Mouse (Mus musculus) spleen, adult 12 weeks (tissue): Measurements from ENCODE around the gene Eif3k.
"Not testable (repeated sequence)": the region's sequence is repeated elsewhere in the genome, so short reads cannot be mapped to it uniquely, and the experiment has no call there.

Source experiments
- DNase-seq: peaks from one replicate; pipeline ENCODE4 v3.0.0; 2022; ENCODE audit warnings: low spot score

Gene Eif3k

DNA sequence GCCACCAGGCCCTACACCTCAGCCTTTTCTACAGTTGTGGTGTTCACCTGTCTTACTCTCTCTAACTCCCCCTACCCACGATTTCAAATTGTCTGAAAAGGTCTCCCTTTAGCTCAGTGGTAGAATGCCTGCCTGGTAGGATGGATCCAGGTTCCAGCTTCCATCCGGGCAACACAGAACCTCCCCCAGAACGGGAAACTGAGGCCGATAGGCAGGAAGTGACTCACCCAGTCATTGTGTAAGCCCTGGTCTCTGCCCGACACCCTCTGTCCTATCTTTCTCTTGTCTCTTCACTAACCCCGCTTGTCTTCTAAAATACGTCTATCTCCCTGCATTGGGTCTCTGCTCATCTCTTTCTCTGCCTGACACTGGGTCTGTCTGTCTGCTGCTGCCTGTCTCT is 3.5 kb upstream of the Eif3k start:
- no peak for DNase-seq

DNA sequence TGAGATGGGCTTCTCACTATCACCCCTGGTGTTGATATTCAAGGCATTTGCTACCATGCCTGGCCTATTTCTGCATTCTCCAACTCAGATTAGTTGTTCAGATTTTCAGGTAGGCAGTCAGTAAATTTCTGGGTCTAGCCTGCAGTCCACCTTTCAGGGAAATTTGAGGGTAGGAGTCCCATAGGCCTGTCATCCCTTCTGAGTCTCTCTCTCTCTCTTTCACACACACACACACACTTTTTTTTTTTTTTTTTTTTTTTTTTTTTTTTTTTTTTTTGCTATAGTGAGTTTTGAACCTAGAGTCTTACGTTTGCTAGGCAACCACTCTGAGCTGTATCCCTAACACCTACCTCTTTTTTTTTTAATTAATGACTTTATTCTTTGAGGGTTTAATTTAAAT is 2.8 kb upstream of the Eif3k start:
- no peak for DNase-seq

DNA sequence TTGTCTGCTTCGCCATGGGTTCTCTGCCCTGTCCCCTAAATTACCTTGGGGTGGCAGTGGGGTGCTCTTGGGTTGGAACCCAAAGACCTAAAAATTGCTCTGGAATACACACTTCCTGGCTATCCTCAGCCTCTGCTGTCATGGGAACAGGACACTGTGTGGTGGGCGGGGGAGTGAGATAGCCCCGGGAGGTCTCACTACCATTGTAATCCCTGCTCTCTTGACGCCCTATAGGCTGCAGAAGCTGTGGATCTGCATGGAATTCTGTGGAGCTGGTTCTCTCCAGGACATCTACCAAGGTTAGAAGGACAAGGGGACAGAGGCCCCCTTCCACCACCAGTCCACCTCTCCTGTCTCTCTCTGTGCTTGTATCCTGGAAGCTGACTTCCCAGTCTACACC is 2.2 kb upstream of the Eif3k start:
- DNase-seq = no peak

DNA sequence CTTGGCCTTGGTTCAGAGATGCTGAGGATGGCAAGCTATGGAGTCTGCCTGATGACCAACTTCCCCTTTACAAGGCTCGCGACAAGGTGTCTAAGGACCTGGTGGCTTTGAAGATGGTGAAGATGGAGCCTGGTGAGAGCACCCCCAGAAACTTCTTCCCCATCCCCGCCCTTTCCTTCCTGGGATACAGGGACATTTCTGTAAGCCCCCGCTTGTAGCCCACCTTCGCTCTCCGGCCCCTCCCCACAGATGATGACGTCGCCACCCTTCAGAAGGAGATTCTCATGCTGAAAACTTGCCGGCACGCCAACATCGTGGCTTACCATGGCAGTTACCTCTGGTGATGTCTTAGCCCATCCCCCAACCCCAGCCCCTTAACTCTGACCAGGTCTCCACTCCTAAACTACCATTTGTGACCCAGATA is 1.5 kb upstream of the Eif3k start:
- no peak for DNase-seq

DNA sequence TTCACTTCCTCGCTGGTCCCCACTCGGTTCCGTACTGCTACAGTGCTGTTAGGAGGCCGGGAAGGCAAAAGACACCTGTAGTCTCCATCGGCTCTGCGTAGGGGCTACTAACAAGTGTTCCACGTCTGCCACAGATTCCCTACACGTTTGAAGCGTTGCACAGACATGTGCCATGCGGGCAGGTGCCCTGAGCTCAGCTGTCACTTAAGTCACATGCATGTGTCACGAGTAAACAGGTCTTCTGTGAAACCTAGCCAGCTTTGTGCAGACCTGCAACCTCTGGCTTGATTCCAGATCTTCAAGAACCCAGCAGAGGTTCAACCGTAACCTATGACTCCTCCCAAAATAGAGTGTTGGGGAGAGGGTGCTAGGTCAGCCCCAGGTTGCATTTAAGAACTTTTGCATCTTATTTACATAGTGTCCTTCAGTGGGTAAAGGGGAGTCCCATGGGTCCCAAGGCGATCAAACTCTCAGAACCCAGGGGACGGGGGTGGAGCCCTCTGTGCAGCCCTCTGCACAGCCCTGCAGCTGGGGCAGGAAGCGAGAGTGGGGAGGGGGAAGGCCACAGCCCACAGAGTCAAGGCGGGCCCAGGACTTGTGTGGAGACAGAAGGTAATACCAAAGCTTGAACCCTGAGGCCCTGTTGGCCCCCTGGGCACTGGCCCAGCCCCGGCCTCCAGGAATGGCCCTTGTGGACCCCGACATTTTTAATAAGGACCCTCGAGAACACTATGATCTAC is 780 bp upstream of the Eif3k start:
- peak; percentile 74 for DNase-seq

DNA sequence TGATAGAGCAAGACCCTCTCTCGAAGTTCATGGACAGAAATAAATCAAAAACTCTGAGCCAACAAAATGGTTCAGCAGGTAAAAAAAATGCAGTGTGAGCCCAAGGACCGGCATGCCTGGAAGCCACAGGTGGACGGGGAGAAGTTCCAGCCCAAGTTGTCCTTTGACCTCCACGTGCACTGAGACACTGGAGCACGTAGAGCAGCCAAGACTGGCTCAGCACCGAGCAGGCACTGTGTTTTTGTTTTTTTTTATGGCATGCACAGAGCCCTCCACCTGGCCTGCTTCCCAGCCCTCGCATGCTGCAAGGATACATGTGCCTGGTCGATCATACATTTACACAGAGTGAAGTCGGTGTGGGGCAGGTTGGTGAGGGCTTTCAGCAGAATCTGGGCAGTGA is 4.1 kb downstream of the Eif3k start:
- DNase-seq = no peak

DNA sequence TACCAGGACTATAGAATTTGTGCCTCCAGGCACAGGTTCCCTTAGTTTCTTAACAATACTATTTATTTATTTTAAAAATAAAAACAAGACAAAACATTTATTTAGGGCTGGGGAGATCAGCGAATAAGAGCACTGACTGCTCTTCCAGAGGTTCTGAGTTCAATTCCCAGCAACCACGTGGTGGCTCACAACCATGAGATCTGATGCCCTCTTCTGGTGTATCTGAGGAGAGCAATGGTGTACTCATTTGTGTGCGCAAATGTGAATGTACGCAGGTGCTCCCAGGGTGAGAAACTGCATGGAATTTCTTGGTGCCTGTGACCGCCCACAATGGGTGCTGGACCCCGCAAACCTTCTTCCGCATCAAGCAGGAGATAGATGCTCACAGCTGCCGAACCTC is 8.6 kb downstream of the Eif3k start:
- DNase-seq = no peak

DNA sequence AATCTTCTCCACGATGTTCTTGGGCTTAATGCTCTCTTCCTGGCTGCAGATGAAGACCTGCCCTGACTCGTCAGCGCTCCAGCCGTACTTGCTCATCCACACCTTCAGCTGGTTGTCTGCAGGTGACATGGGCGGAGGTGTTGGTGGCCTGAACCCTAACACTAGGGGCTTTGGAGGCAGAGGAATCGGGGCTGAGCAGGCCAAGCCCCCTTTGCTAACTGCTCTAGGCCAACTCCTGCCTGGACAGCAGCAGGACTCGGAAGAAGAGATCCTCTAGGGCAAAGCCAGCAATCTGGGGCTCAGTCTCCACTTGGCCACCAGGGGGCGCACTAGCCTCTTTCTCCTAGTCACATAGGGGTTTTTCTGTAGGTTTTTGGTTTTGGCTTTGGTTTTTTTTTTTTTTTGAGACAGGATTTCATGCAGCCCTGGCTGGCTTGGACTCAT is 9.1 kb downstream of the Eif3k start:
- peak; percentile 72 for DNase-seq

DNA sequence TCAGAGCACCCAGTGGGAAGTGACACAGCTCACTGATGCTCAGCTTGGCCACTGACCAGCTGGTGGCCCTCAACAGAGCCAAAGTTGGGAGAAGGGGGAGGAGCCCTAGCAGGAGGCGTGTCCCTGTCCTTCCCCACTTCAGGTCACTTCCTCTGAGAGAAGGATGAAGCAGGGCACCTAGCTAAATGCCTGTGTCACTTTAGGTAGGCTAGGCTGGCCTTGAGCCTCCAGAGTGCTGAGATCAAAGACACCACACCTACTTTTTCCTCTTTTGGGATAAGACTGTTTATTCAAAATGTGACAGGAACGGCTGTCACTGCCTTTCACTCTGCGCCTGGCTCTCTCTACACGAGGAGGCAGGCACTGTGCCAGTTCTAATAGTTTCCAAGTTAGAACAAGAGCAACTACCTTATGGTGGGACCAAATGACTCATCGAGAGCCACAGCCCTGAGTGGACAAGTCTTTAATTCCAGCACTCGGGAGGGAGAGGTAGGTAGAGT is 9.8 kb downstream of the Eif3k start:
- no peak for DNase-seq

DNA sequence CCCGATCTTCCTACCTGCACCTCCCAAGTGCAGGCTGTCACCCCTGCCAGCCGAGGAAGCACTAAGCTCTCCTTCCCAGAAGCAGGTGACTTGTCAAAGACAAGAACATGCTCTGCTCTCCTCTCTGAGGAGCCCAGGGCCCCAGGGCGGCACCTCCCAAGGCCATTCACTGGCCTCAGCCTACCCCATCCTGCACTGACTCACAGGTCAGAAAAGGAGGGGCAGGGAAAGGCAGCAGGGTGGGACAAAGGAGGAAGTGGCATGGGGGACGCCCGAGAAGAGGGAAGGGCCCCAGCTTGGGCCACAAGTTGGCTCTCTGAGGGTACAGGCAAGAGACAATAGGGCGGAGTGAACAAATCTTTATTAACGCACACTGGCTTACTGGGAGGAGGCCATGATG is 10.6 kb downstream of the Eif3k start:
- DNase-seq = no peak

DNA sequence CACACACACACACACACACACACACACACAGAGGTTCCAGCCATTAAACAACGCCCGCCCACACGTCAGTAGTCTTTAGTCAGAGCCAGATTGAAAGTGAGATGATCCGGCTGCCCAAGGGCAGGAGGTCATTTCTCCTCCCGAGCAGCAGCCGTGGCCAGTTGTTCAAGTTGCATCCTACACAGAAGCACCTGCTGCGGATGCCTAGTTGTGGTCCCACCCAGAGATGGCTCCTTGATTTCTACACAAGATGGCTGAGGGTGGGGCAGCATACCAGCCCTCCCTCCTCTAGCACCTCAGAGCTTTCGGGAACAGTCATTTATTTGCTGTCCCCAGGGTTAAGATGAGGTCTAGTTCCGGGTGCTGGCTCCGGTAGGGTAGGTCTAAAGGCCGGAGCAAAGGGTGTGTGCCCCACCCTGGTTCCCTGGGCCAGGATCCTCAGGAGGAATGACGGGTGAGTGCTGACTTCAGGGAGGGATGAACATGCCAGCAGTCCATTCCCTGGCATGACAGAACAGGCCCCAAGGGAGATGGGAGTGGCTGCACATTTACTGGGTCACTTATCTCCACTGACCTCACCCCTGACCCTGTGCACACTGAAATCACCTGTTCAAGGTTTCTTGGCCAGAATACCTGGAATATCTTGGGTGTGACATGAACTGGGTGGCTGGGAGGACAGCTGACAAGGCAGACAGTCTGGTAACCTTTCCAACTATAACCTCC is 11.8 kb downstream of the Eif3k start:
- no peak for DNase-seq

DNA sequence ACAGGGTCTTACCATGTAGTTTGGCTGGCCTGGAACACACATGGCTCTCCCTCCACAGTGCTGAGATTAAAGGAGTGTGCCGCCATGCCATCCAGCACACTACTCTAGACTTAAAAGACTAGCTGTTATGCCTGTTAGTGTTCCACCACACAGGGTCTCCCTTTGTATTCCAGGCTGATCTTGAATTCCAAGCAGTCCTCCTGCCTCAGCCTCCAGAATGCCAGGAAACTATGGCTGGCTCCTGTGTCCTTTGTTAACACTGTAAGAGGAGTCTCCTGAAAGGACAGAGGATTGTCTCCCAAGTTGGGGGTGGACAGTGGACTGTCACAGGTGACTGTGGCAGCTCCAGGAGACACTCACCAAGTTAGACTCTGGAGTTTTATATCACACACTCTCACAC is 12.4 kb downstream of the Eif3k start:
- no peak for DNase-seq

DNA sequence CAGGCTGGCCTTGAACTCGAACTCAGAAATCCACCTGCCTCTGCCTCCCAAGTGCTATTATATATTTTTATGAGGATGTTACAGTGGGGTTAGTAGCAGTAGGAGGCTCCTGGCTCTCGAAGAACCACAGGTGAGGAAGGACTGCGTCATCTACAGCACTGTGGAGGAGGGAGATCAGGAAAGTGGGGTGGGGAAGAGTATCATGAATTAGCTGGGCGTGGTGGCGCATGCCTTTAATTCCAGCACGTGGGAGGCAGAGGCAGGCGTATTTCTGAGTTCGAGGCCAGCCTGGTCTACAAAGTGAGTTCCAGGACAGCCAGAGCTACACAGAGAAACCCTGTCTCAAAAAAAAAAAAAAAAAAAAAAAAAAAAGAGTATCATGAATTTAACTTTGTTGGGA is 13.5 kb downstream of the Eif3k start:
- DNase-seq = not testable (repeated sequence)

DNA sequence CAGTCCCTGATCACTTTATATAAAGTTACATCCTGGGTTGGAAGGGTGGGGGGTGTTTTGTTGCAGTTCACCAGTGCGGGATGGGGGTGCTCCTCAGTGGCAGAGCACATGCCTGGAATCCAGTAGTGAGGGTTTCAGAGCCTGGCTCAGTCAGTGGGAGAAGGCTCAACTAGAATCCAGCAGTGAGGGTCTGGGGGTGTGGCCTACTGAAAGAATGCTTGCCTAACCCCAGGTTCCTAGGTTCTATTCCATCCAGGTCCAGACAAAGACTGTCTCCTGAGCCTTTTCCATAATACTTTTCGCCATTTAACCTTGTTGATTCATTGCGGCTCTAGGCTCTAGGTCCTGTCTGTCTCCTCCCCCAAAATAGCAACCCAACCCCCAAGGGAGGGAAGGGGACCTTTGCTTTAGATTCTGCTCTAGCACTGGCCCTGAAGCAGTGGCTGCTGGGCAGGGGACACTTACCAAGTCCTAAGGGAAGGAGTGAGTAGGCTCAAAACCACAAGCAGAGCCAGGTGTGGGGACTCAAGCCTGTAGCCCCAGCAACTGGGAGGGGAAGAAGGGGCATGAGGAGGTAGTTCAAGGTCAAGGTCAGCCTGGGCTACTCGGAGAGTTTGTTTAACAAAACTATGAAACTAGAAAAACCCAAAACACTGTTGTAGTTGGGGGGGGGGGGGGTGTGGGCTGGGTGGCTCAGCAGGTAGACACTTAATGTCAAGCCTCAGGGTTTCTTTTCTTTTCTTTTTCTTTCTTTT is 14.7 kb downstream of the Eif3k start:
- no peak for DNase-seq

DNA sequence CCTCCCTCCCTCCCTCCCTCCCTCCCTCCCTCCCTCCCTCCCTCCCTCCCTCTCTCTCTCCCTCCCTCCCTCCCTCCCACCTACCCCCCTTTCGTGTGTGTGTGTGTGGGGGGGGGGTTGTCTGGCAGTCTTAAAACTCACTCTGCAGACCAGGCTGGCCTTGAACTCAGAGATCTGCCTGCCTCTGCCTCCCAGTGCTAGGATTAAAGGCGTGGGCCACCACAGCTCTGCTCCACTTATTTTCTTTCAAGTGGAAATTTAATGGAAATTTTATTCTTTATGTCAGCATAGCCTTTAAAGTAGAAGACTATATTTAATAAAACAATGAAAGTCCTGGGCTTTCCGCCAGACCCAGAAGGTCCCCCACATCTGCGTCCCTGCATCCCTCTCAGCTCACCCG is 15.5 kb downstream of the Eif3k start:
- no peak for DNase-seq

DNA sequence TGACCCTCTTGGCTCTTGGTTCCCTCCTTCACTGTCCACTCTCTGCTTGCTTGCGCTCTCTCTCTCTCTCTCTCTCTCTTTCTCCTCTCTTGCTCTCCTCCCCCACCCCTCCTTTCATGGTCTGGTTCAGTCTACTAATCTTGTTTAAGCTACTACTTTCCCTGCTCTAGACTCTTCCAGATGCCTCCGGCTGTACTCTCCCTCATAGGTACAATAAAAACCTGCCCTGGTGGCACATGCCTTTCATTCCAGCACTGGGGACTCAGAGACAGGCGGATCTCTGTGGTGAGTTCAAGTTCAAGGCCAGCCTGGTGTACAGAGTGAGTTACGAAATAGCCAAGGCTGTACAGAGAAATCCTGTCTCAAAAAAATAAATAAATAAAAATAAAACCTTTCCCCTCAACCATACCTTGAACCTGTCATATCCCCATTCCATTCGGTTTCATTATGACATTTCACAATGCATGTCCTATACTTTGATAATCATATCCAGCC is 16.3 kb downstream of the Eif3k start:
- DNase-seq = no peak

DNA sequence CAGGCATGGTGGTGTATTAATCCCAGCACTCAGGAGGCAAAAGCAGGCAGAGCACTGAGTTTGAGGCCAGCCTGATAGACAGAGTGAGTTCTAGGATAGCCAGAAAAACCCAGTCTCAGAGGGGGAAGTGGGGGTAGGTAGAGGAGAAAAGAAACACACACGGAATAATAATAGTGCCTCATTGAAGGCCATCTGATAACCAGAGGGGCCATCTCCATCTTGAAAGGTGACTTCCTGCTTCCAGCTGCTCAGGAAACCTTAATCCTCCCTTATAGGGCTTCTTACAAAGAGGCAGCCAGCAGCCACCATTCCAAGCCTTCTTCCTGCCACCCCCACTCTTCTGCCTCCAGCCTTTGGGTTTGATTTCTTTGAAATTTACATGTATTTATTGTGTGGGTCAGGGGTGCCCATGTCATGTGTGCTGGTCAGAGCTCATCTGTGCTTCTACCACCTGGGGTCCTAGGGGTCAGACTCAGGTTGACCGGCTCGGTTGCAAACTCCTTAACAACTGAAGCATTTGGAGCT is 18.2 kb downstream of the Eif3k start:
- DNase-seq = no peak

DNA sequence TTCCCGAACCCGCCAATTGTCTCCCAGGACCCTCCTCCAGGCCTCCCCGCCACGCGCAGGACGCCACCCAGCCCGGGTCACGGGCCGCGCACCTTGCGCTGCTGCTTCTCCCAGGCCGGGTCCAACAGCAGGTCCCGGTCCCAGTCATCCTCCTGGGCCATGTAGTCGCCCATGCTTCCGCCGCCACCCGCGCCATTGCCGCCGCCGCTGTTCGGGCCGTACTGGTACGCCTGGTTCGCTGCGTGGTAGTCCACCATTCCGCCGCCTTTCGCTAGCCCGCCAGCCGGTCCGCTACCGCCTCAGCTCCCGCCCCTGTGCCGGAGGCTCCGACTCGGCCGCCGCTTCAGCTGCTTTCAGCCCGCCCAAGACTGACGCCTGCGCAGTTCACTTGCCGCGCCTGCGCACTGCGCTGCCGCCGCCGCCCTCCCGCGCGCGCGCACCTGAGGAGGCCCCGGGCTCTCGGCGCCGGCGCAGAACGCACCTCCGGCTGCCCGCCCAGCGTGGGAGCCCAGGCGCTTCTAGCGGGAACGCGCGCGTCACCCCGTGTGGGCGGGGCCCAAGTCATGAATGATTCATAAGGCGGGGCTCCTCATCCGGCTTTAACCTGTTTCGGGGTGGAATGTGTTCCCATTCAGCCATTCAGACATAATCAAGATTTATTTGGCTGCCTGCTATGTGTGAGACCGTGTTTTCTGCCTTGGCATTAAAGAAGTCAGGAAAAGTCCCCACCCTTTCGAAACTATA is 19.6 kb downstream of the Eif3k start, which contains the start of gene Actn4:
Gene Actn4 (minus strand): TSS at position 414 of the 744 bp plus-strand sequence.
- peak; percentile 99 for DNase-seq

DNA sequence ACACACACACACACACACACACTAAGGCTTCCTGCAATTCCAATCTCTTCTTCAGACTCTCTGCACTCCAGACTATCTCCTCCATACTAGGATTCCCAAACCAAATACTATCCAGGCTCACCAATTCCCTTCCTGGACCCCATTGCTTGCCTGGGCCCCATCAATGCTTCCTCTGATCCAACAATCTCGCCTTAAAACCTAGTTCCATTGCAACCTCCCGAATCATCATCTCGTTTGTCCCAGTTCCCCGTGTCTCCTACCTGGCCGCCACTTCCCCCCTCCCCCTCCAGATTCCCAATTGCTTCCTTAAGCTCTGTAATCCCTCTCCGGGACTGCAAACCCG is 20.1 kb downstream of the Eif3k start:
- no peak for DNase-seq

DNA sequence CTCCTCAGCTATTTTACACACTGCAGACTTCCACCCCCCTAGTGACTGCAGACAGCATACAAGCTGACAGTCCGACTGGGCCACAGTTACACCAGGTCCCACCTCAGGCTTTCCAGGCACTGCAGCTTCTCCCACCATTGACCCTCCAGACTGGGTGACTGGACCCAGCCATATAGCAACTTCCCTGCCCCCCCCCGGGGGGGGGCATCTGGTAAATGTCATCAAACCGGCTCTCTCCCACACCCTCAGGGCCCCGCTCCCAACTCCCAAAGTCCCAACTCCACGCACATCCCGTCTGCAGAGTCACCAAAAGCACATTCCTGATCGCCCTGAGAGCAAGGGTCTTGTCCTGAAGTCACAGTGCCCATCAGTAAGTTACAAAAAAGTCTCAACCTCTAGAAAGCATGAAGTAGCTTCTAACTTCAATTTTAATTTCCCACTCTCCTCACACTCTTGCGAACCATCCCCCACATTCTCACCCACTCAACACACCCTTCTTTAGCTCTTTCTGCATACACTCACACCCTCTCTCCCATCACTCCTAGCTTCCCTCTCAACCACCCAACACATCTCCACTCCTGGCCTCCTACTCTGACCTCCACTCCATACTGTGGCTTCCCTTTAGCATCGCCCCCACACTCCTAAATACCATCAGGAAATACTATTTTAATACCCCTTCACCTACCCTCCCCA is 21.2 kb downstream of the Eif3k start:
- no peak for DNase-seq

DNA sequence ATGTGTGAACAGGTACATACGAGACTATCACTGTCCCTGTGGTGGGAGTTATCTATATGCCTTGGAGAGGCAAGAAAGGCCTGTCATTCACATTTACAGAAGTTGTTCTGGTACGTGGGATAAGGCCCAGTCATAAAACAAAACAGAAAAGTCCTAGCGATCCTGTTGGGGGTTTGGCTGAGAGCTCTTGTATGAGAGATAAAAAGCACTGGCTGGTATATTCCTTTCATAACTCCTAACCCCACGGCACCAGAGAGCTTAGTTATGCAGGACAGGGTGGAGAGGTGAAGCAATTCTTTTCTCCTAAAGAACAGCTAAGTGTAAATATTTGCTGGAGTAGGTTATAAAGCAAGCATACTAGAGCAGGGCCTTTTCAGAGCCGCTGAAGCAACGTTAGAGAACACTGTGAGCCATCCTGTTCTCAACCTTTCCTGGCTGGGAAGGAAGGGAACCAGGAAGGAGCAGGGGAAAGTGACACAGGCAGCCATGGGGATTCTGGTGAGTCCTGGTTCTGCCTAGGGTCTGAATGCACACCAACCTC is 22.1 kb downstream of the Eif3k start:
- no peak for DNase-seq
